Mouse (Mus musculus) kidney, adult 18-20 months (tissue): ENCODE data around the gene Nup210l.

Experiments used
- DNase-seq: peaks from one replicate; pipeline ENCODE4 v3.0.0; 2021

The Nup210l gene

DNA sequence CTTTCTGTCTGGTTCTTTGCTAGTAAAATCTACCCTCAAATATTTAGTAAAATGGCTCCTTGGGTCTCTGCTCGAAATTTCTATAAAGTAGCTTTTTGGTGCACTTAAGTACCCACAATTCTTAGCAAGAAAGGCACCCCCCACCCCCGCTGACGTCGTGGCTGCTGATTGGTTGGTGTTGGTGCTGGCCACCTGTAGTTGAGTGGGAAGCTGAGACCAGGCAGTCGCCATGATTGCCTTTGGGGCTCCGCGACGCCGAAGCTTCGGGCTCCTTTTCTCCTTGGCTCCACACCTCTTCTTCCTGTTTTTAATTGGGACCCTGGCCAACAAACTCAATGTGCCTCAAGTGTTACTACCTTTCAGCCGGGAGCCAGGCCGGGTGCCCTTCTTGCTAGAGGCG is at the start of gene Nup210l:
TSS of gene Nup210l (plus strand) at position 195 of the 400 bp plus-strand sequence.
- no peak for DNase-seq

GRCm38 (mm10) chr3:90061549-90061948 is 42.4 kb upstream of the Nup210l start:
- no peak for DNase-seq

DNA sequence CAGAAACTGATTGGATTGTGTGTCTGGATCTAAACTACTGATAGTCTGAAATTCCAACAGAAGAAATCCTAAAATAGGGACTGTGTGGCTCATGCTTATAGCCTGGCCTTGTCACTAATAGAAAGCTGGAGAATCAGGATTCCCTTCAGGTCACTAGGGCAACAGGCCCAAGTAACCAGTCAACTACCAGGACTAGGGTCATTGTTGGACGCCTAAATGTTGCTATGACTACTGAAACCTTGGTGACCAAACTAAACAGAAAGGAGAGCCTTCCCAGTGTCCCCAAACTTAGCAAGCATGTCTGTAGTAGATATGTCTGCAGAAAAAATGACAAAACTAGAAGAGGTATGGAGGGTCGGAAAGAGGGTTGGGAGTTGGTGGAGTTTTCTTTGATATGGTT is 41.4 kb upstream of the Nup210l start:
- DNase-seq = no peak

GRCm38 (mm10) chr3:90064383-90064782 is 39.5 kb upstream of the Nup210l start:
- no peak for DNase-seq

DNA sequence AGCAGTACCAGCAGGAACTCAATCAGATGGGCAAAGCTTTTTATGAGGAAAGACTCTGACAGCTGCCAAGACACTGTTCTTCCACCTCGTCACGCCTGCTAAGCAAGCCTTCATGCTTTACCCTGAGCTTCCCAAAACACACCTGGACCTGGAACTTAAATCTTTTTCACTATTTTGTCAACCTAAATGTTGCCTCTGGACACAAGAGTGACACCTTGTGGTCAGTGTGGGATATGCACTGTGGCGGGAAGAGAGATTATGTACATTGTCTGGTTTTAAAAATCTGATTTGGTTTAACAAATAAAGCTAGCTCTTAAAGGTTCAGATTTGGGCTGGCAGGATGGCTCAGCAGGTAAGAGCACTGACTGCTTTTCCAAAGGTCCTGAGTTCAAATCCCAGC is 38.4 kb upstream of the Nup210l start:
- peak; percentile 65 for DNase-seq

DNA sequence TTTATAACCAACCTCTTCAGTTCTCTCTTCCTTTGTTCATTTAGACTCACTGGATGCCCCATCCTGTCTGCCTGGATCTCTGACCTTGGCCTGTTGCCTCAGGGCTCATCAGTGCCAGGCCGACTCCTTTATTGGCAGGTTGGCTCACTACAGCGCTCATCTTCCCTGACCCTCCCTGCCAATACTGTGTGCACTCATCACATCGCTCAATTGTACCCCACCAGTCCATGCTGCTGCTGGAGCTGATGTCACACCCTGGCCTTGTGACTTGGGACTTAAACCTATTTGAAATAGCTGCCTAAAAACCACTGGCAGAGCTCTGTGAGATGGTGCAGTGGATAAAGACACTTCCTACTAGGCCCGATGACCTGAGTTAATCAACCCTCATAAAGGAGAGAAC is 36.1 kb upstream of the Nup210l start:
- no peak for DNase-seq

DNA sequence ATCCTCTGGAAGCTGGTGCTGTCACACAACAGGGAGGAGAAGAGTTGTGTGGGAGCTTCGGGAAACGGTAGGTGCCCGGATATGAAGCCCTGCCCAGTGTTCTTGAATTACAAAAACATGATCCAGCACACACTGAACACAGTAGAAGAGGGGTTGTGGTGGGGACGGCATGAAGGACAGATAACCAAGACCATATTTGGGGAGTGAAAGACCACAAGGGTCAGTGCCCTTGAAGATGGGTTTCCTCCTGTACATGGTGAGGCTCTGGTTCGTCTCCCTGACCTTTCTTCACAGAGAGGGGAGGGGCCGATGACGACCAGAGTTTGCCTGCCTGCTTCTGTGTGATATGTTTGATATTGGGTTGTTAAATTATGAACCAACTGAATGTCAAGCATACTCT is 34.2 kb upstream of the Nup210l start:
- DNase-seq = no peak

- no peak for DNase-seq
Measured at GRCm38 (mm10) chr3:90072294-90072693, 31.6 kb upstream of the Nup210l start, which contains the start of gene Tpm3. Gene Tpm3 (plus strand): TSS chr3:90072649.

- peak; percentile 87 for DNase-seq
Measured at GRCm38 (mm10) chr3:90076921-90077716, 26.8 kb upstream of the Nup210l start.

DNA sequence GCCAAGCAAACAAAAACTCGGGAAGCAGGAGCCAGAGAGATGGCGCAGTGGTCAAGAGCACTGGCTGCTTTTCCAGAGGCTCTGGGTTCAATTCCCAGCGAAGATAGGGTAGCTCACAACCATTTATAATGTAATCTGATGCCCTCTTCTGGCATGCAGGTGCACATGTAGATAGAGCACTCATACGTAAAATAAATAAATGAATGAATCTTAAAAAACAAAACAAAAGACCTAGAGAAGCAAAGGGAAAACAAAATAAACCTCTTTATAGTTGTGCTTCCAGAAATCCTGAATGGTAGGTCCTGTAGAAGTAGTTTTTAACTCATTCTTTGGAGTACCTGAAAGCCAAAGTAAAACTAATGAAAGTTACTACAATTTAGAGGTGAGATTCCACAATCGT is 25.7 kb upstream of the Nup210l start:
- no peak for DNase-seq

DNA sequence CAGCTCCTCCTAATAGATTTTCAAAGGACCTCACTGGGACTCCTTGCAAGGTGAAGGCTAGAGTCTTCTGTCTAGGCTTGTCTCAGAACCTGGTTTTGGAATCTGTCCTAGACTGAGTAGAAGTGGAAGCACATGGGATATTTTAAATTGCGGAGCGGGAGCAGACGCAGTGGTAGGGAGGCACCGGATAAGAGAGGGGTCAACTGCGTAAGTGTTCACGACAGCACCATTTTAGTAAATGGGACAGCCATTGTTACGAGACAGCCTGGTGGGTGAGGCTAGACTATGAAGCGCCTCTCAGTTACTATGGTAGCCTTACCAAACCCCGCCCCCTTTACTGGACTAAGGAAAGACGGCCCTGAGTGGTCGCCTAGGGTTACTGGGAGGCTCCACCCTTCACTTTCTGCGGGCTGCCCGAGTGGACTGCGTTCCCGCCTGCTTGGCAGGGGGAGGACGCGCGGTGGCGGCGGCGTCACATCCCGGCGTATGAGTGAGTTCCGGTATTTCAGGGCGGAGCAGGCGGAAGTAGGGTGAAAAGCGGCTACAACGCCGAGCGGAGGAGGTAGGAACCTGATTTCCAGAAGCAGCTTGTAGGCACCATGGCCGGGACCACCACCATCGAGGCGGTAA is 24.7 kb upstream of the Nup210l start:
- DNase-seq = peak; percentile 93

GRCm38 (mm10) chr3:90079763-90080497 is 24.0 kb upstream of the Nup210l start:
- DNase-seq = peak; percentile 65

GRCm38 (mm10) chr3:90080498-90080863 is 23.5 kb upstream of the Nup210l start:
- no peak for DNase-seq

- peak; percentile 33 for DNase-seq
Measured at GRCm38 (mm10) chr3:90081365-90082240, 22.3 kb upstream of the Nup210l start.

GRCm38 (mm10) chr3:90083034-90083433 is 20.9 kb upstream of the Nup210l start:
- DNase-seq = no peak

DNA sequence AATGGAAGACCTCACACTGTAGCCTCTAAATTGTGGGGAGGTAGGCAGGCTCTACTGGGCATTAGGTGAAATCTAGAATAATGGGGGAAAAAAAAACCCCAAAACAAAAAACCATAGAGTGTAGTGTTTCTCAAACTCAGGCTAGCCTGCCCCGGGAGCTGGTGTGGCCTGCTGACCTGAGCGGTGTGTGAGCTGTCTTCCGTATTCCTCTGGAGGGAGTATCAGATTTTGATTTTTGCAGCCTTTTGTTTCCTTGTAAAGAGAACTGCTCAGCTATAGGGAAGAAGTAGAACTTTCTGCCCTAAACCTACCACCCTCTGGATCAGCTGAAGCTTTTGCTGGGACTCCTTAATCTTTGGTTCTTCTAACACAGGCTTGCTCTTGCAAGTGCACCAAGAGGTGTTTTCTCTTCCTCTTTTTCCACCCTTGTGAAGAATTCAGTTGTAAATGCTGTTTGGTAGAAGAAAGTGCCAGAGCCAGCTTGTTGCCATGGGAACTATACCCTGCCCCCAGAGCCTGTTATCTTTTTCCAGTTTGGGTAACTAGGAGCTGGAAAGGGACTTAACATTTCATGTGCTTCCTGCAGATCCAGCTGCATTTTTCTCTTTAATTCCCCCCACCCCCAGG is 20.1 kb upstream of the Nup210l start:
- DNase-seq = no peak

GRCm38 (mm10) chr3:90084790-90085189 is 19.1 kb upstream of the Nup210l start:
- DNase-seq = no peak

DNA sequence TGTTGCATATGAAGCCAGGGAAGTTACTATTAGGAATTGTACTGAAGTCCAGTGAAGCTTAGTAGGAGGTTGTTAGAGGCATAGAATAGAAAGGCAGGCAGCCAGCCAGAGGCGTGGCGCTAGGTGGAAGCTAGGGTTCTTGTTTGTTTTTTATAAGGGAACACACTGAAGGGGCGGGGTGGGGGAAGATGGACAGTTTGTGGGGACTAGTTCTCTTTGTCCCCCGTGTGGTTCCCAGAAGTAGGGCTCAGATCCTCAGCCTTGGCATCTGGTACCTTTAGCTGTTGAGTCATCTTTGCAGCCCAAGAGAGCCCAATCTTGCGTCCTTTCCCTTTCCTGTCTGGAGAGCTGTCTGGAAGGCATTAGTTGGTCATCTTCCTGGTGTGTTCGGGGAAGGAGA is 18.7 kb upstream of the Nup210l start:
- no peak for DNase-seq

- no peak for DNase-seq
Measured at GRCm38 (mm10) chr3:90086068-90086467, 17.9 kb upstream of the Nup210l start.

DNA sequence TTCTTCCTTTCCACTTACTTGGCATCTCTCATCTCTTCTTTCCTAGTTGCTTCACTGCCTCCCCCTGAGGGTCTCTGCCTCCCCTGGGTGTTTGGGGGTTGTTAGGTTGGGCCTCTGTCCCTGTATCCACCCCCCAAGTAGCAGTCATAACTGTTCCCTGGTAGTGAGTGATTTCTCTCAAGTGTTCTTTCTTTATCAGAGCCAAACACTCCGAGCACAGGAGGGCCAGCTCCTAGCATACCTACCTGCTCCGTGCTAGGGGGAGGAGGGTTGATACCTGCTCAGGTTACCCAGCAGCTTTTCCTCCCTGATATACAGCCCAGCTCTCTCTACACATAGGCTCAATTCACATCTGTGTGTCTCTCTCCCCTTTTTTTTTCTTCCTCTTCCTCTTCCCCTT is 15.3 kb upstream of the Nup210l start:
- DNase-seq = no peak

GRCm38 (mm10) chr3:90090892-90091291 is 13.0 kb upstream of the Nup210l start:
- DNase-seq = no peak

DNA sequence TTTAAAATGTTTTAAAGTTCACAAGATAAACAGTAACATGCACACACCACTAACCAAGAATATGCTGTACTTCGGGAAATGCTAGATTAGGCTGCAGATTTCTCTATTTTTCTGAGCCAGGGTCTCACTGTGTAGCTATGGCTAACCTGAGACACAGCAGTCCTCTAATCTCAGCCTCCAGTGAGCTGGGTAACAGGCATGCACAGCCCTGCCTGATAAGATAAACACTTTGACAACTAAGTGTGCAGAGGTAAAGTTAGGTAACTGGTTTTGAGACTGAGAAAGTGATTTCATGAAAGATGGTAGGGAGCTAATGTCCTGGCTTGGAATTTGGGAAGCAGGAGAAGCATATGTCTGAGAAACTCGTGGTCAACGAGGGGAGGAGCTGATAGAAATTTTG is 9.5 kb upstream of the Nup210l start:
- no peak for DNase-seq
